9 mouse cellular contexts compared by ENCODE assay signal in the genomic region with DNA sequence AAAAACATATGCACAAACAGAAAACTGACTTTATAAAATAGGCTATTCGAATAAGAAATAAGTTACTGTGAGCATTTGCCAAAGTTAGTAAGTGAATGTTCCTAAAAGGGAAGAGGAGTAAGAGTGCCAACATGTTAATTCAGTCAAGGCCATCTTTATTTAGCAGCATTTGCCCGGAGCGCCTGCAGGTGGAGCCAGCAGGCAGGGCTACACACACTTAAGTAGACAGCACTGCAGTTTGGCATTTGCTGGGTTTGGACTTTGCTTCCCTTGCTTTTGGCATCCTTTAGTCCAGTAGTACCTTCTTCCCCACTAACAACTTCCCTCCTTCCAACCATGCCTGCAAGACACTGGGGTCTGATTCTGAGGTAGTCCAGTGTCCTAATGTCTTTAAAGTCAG.
A peak's percentile ranks its signal among the peaks of the same experiment; 100 is the strongest.
DNase-seq lines count a peak whose midpoint lies in the region; ATAC-seq and TF ChIP-seq lines count a peak whose summit lies in the region.
"Had no signal": no experiment of that assay in that cellular context is flagged by ENCODE, and none has a peak within 500 bp of the region (broad histone marks: within the 10 kb centered on the region; RNA-seq: fewer than 3 reads in every experiment).

No protein-coding gene starts in this region.

- no peak overlapping the region for H3K27ac ChIP-seq in liver, embryonic 12.5 days
- no peak overlapping the region for H3K27ac ChIP-seq in embryonic facial prominence, embryonic 11.5 days (replicated peaks; ENCODE audit: low read depth, low read length)
- no peak overlapping the region for H3K27ac ChIP-seq in kidney, adult 2 months (ENCODE audit: insufficient read depth, low read depth, low read length)
- no peak overlapping the region for H3K27ac ChIP-seq in limb, embryonic 14.5 days (replicated peaks; ENCODE audit: low read depth, low read length)
- H3K27ac ChIP-seq: embryonic facial prominence, embryonic 13.5 days had no signal

- peak; percentile 76 for TF ChIP-seq CTCF in kidney, adult 2 months (conservative IDR thresholded peaks at IDR 0.05; ENCODE audit: insufficient read depth, insufficient read length, low read depth, low read length)

- 28% methylated on average over 3 of the region's 3 CpGs for WGBS in liver, embryonic 12.5 days (ENCODE audit: insufficient replicate concordance)
- 34% methylated on average over 3 of the region's 3 CpGs for WGBS in embryonic facial prominence, embryonic 11.5 days
- WGBS in kidney, adult 2 months: 47% methylated on average over 3 of the region's 3 CpGs
- 60% methylated on average over 3 of the region's 3 CpGs for WGBS in limb, embryonic 14.5 days

- TF ChIP-seq POLR2A in kidney, adult 2 months (IDR thresholded peaks at IDR 0.05; ENCODE audit: low read depth, low read length): no peak
- TF ChIP-seq POLR2A in limb, embryonic 14.5 days (IDR thresholded peaks at IDR 0.05; ENCODE audit: borderline replicate concordance, extremely low read depth, insufficient read depth, insufficient read length): no peak

- H3K36me3 ChIP-seq in liver, embryonic 12.5 days: no peaks in the 10 kb centered on the region
- H3K36me3 ChIP-seq in embryonic facial prominence, embryonic 11.5 days (replicated peaks; ENCODE audit: control insufficient read depth, insufficient read depth, low read depth, low read length): no peaks in the 10 kb centered on the region
- no peaks in the 10 kb centered on the region for H3K36me3 ChIP-seq in kidney, adult 2 months (ENCODE audit: control insufficient read depth, insufficient read depth, low read length)
- no peaks in the 10 kb centered on the region for H3K36me3 ChIP-seq in limb, embryonic 14.5 days (ENCODE audit: control insufficient read depth, insufficient read depth, low read length)
- H3K36me3 ChIP-seq: embryonic facial prominence, embryonic 13.5 days had no signal

- no peak for ATAC-seq in liver, embryonic 12.5 days
- ATAC-seq in embryonic facial prominence, embryonic 11.5 days (replicated peaks; ENCODE audit: insufficient number of reproducible peaks, low FRiP score, low TSS enrichment, low read depth): no peak
- no peak for ATAC-seq in limb, embryonic 14.5 days (ENCODE audit: low FRiP score, low read depth)
- ATAC-seq in neutrophil, adult 5-6 weeks (ENCODE audit: extremely low read depth, insufficient number of reproducible peaks, low FRiP score, poor library complexity, severe bottlenecking): 0 out of 2 replicates have a peak, but pooled peaks have one; percentile 36

- peak; percentile 38 for DNase-seq in liver
- peak; percentile 55 for DNase-seq in adrenal gland, postnatal 14 days
- DNase-seq in embryonic facial prominence, embryonic 11.5 days (ENCODE audit: low spot score): peak; percentile 41
- DNase-seq in kidney, adult 2 months: peak; percentile 69
- peak; percentile 25 for DNase-seq in limb, embryonic 14.5 days (ENCODE audit: low spot score)
- DNase-seq in thymus, postnatal 4 days: peak; percentile 85

- no peaks in the 10 kb centered on the region for H3K4me1 ChIP-seq in liver, embryonic 12.5 days
- no peaks in the 10 kb centered on the region for H3K4me1 ChIP-seq in embryonic facial prominence, embryonic 11.5 days (ENCODE audit: control insufficient read depth, insufficient read depth, low read length)
- H3K4me1 ChIP-seq in kidney, adult 2 months (ENCODE audit: control insufficient read depth, insufficient read depth, low read length): no peaks in the 10 kb centered on the region
- no peaks in the 10 kb centered on the region for H3K4me1 ChIP-seq in limb, embryonic 14.5 days (ENCODE audit: control insufficient read depth, insufficient read depth, low read length)
- H3K4me1 ChIP-seq: embryonic facial prominence, embryonic 13.5 days had no signal

- no peak overlapping the region for H3K4me3 ChIP-seq in liver, embryonic 12.5 days
- H3K4me3 ChIP-seq in embryonic facial prominence, embryonic 11.5 days (ENCODE audit: low read depth, low read length): no peak overlapping the region
- no peak overlapping the region for H3K4me3 ChIP-seq in kidney, adult 2 months (ENCODE audit: insufficient read depth, low read depth, low read length)
- no peak overlapping the region for H3K4me3 ChIP-seq in limb, embryonic 14.5 days (replicated peaks; ENCODE audit: low read length)
- H3K4me3 ChIP-seq: embryonic facial prominence, embryonic 13.5 days had no signal

- H3K9ac ChIP-seq in liver, embryonic 12.5 days: no peak overlapping the region
- no peak overlapping the region for H3K9ac ChIP-seq in embryonic facial prominence, embryonic 11.5 days (replicated peaks; ENCODE audit: low read length)
- no peak overlapping the region for H3K9ac ChIP-seq in limb, embryonic 14.5 days (ENCODE audit: low read depth, low read length, severe bottlenecking)
- H3K9ac ChIP-seq: embryonic facial prominence, embryonic 13.5 days had no signal

- H3K9me3 ChIP-seq in liver, embryonic 12.5 days (replicated peaks): no peaks in the 10 kb centered on the region
- H3K9me3 ChIP-seq in embryonic facial prominence, embryonic 11.5 days (replicated peaks; ENCODE audit: control insufficient read depth, low read length): no peaks in the 10 kb centered on the region
- H3K9me3 ChIP-seq in limb, embryonic 14.5 days (ENCODE audit: control insufficient read depth, low read length): no peaks in the 10 kb centered on the region
- H3K9me3 ChIP-seq: embryonic facial prominence, embryonic 13.5 days had no signal

- no peaks in the 10 kb centered on the region for H3K27me3 ChIP-seq in liver, embryonic 12.5 days (replicated peaks)
- no peaks in the 10 kb centered on the region for H3K27me3 ChIP-seq in embryonic facial prominence, embryonic 11.5 days (ENCODE audit: control insufficient read depth, insufficient read depth, low read length)
- H3K27me3 ChIP-seq in kidney, adult 2 months (replicated peaks; ENCODE audit: control insufficient read depth, insufficient read depth, low read length): no peaks in the 10 kb centered on the region; the same call in 1 of the 2 replicates
- H3K27me3 ChIP-seq in limb, embryonic 14.5 days (ENCODE audit: control insufficient read depth, insufficient read depth, low read length): no peaks in the 10 kb centered on the region
- H3K27me3 ChIP-seq: embryonic facial prominence, embryonic 13.5 days had no signal

- H3K4me2 ChIP-seq in liver, embryonic 12.5 days: no peak overlapping the region
- H3K4me2 ChIP-seq in embryonic facial prominence, embryonic 11.5 days (ENCODE audit: low read depth, low read length): no peak overlapping the region
- H3K4me2 ChIP-seq in limb, embryonic 14.5 days (replicated peaks; ENCODE audit: low read depth, low read length, severe bottlenecking): no peak overlapping the region
- H3K4me2 ChIP-seq: embryonic facial prominence, embryonic 13.5 days had no signal

Comparison
In these comparisons a context has a peak if more than half of its experiments do, and no peak if none do; other contexts are left out.
1. DNase-seq: peak in every context shown above with its lines; median percentile 85 in thymus, postnatal 4 days; 69 in kidney, adult 2 months; 55 in adrenal gland, postnatal 14 days; 41 in embryonic facial prominence, embryonic 11.5 days; 38 in liver; 25 in limb, embryonic 14.5 days.